26 mouse cellular contexts compared by ENCODE assay signal in genomic region chr5:127344721-127345120, GRCm38 (mm10).
DNase-seq lines count a peak whose midpoint lies in the region; TF ChIP-seq lines count a peak whose summit lies in the region.
"Had no signal": no experiment of that assay in that cellular context is flagged by ENCODE, and none has a peak within 500 bp of the region (broad histone marks: within the 10 kb centered on the region; RNA-seq: fewer than 3 reads in every experiment).

No protein-coding gene starts in this region.

- H3K4me3 ChIP-seq in gastrocnemius, adult 2 months = no peak overlapping the region
- no peak overlapping the region for H3K4me3 ChIP-seq in left cerebral cortex, adult 2 months
- H3K4me3 ChIP-seq in testis, adult 2 months (ENCODE audit: control insufficient read depth, low read depth, low read length) = no peak overlapping the region
- H3K4me3 ChIP-seq: embryonic facial prominence, embryonic 13.5 days; forebrain, embryonic 10.5 days; heart, embryonic 13.5 days; hindbrain, embryonic 15.5 days; limb, embryonic 12.5 days; myocyte; neural tube, embryonic 12.5 days had no signal

- no peaks in the 10 kb centered on the region for H3K27me3 ChIP-seq in testis, adult 2 months (ENCODE audit: control insufficient read depth, insufficient read depth, low read length)
- H3K27me3 ChIP-seq: embryonic facial prominence, embryonic 13.5 days; heart, embryonic 13.5 days; hindbrain, embryonic 15.5 days; limb, embryonic 12.5 days; neural tube, embryonic 12.5 days had no signal

- H3K27ac ChIP-seq in gastrocnemius, adult 2 months = no peak overlapping the region
- no peak overlapping the region for H3K27ac ChIP-seq in left cerebral cortex, adult 2 months
- H3K27ac ChIP-seq in testis, adult 2 months (ENCODE audit: control insufficient read depth, insufficient read depth, low read depth, low read length) = no peak overlapping the region
- H3K27ac ChIP-seq: heart, embryonic 13.5 days; hindbrain, embryonic 15.5 days; kidney, postnatal 0 days; neural tube, embryonic 12.5 days had no signal

- intact Hi-C loops in gastrocnemius, adult 2 months (cut with DNase I) = loop anchor here (5.0 kb wide), 1 partner anchor 107 kb away; no protein-coding TSS in a partner anchor
- intact Hi-C loops in left cerebral cortex, adult 2 months (cut with DNase I) = no loop called here

- no peaks in the 10 kb centered on the region for H3K4me1 ChIP-seq in testis, adult 2 months (ENCODE audit: control insufficient read depth, insufficient read depth, low read length)

- no peak for DNase-seq in gastrocnemius, adult 2 months
- DNase-seq in gastrocnemius, postnatal 25 days = no peak
- DNase-seq in left cerebral cortex, adult 2 months (ENCODE audit: extremely low spot score in 1 of 2, low spot score in 2 of 2) = no peak
- no peak for DNase-seq in left cerebral cortex, adult 11 months (ENCODE audit: low spot score)
- DNase-seq in testis, postnatal 10 days (ENCODE audit: low spot score) = no peak
- DNase-seq in ovary, postnatal 36 days (ENCODE audit: low spot score) = no peak
- DNase-seq: adrenal gland, postnatal 10 days; cerebellum, adult 11 months; cerebellum, adult 9-11 months; gastrocnemius, postnatal 36 days; heart, adult 18-20 months; heart, postnatal 10 days; kidney, adult 8-10 months; kidney, postnatal 4 days; liver, postnatal 0 days; lung, postnatal 14 days; right cerebral cortex, postnatal 4 days had no signal

- no peaks in the 10 kb centered on the region for H3K36me3 ChIP-seq in testis, adult 2 months (ENCODE audit: control insufficient read depth, insufficient read depth, low read length)
- H3K36me3 ChIP-seq: embryonic facial prominence, embryonic 13.5 days; forebrain, embryonic 10.5 days; heart, embryonic 13.5 days; hindbrain, embryonic 15.5 days; limb, embryonic 12.5 days; neural tube, embryonic 12.5 days had no signal

- no peak for TF ChIP-seq POLR2A in testis, adult 2 months (IDR thresholded peaks at IDR 0.05; ENCODE audit: control insufficient read depth, low read depth, low read length)

- peak; percentile 11; the same call in 1 of the 2 replicates for TF ChIP-seq CTCF in gastrocnemius, adult 2 months (IDR thresholded peaks at IDR 0.05)
- peak; percentile 14 for TF ChIP-seq CTCF in left cerebral cortex, adult 2 months (IDR thresholded peaks at IDR 0.05)
- TF ChIP-seq CTCF in testis, adult 2 months (IDR thresholded peaks at IDR 0.05; ENCODE audit: control insufficient read depth, insufficient read depth, insufficient replicate concordance, low read depth, low read length) = peak; percentile 56; the same call in 1 of the 2 replicates
